Mouse (Mus musculus) thymus, adult 2 months (tissue): Measurements from ENCODE around the gene Sec16a. TPM values are rescaled to one million over a fixed set of nuclear protein-coding genes. Genes with fewer than 3 reads are reported as not detected.

Experiments
- DNase-seq: peaks from one replicate; pipeline ENCODE4 v3.0.0; 2021
- H3K27ac ChIP-seq: fragments of 200-500 bp; 2 replicates; pipeline ENCODE4 v1.5.1; 2012; ENCODE audit warnings: low read length, control low read depth; ENCODE audit not compliant: control insufficient read depth, insufficient read depth
- H3K27me3 ChIP-seq: fragments of 200-500 bp; 2 replicates; pipeline ENCODE4 v1.6.1; 2012; ENCODE audit warnings: mild to moderate bottlenecking, low read length, moderate library complexity, mixed read lengths; ENCODE audit not compliant: control insufficient read depth, insufficient read depth
- H3K36me3 ChIP-seq: fragments of 200-500 bp; 2 replicates; pipeline ENCODE4 v1.6.1; 2012; ENCODE audit warnings: mild to moderate bottlenecking, low read length, moderate library complexity; ENCODE audit not compliant: control insufficient read depth, insufficient read depth
- H3K4me1 ChIP-seq: fragments of 200-500 bp; replicated peaks from 2 replicates; pipeline ENCODE4 v1.6.1; 2012; ENCODE audit warnings: low read length; ENCODE audit not compliant: control insufficient read depth, insufficient read depth
- H3K4me3 ChIP-seq: fragments of 200-500 bp; 2 replicates; pipeline ENCODE4 v1.5.1; 2012; ENCODE audit warnings: mild to moderate bottlenecking, low read length, control low read depth, moderate library complexity; ENCODE audit not compliant: control insufficient read depth, insufficient read depth
- CTCF ChIP-seq: fragments of 200-500 bp; IDR thresholded peaks from 2 replicates; pipeline ENCODE4 v1.5.1; 2012; ENCODE audit warnings: mild to moderate bottlenecking, control low read depth, low read length, moderate library complexity, borderline replicate concordance; ENCODE audit not compliant: control insufficient read depth, poor library complexity, insufficient read depth; ENCODE audit errors: extremely low read depth
- POLR2A ChIP-seq: fragments of 200-500 bp; IDR thresholded peaks from 2 replicates; pipeline ENCODE4 v1.6.1; 2012; ENCODE audit warnings: mild to moderate bottlenecking, low read length, control low read depth, moderate library complexity; ENCODE audit not compliant: control insufficient read depth, poor library complexity, insufficient read depth; ENCODE audit errors: extremely low read depth
- WGBS: fragments of 180-500 bp; shearing (Covaris S2); methylation state at CpG from one replicate; pipeline ENCODE4 v1.1.7; 2018; 5-methylcytosine and 5-hydroxymethylcytosine counted together
- polyA plus RNA-seq: library from polyadenylated mRNA; depleted of rRNA; stranded (reverse); fragments of >200 nt; gene quantifications from 2 replicates; pipeline ENCODE4 v1.2.3, GENCODE M21; 2012; rRNA removed

The Sec16a gene
- polyA plus RNA-seq: 129 and 147 TPM in 2 replicates

DNA sequence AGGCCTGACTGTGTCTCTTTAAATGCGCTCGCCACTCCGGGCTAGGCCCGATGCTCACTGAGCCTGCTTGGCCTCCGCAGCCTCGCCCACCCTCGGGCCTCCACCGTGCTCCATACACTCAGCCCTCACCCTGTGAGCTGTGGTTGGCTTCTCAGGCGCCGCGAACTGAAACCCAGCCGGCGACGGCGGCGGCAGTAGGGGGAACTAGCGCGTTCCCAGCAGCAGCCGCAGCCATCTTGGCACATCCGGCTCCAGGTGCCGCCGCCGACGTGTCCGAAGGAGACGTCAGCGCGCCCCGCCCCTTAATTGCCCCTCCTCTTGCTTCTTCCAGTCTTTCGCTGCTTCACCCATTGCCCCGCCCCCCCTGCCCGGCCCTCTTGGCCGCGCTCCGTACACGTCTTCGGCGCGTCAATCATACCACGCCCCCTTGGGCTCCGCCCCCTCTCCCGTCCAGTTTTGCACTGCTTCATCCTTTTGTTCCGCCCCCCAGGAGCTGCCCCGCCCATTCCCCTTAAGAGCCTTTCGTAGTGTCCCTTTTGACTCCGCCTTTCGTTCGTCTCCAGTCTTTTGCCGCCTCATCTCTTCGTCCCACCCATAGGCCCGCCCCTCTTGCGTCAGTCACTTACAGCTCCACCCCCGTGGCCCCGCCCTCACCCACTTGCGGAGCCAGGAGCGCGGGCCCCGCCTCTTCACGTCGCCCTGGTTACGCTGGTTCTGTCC, at the start of gene Sec16a:
Gene Sec16a (minus strand): TSS at position 271 of the 720 bp plus-strand sequence.
- Histone ChIP-seq H3K36me3 (peaks cover 17% of the 10 kb centered on the region), H3K4me3 (peak within 1 kb of the TSS; percentile 88), H3K27me3 (no peaks in the 10 kb centered on the region), H3K27ac (peak within 1 kb of the TSS; percentile 56), H3K4me1 (peaks cover 20% of the 10 kb centered on the region)
- TF ChIP-seq POLR2A: peak; percentile 78
- TF ChIP-seq CTCF: 0 out of 2 replicates have a peak, but pooled peaks have one; percentile 63
- peak; percentile 100 for DNase-seq
- under 1% methylated on average over 59 of the region's 61 CpGs for WGBS

DNA sequence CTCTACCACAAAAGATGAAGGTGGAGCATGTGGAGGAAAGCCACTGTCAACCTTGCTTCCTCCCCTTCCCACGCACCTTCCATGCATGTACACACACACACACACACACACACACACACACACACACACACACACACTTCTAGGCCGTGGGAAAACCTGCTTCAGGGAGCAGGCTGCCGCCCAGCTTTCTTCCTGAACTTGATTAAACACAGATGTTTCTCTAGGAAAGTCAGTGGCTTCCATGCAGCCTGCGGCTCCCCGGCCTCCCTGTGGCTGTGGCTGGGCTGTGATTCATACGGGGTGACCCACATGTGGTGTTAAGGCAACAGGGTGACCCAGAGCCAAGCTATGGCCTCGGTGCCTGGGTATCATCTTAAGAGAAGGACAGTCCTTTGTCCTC, 49.4 kb upstream of the Sec16a start:
- Histone ChIP-seq H3K4me1 (peaks cover 93% of the 10 kb centered on the region), H3K27ac (peak overlapping the region; percentile 76; the same call in 1 of the 2 replicates), H3K4me3 (no peak overlapping the region), H3K36me3 (peaks cover 4% of the 10 kb centered on the region; the same call in 1 of the 2 replicates), H3K27me3 (no peaks in the 10 kb centered on the region)
- DNase-seq: no peak
- WGBS: 18% methylated on average over 7 of the region's 7 CpGs
- TF ChIP-seq CTCF (no peak), POLR2A (no peak)

DNA sequence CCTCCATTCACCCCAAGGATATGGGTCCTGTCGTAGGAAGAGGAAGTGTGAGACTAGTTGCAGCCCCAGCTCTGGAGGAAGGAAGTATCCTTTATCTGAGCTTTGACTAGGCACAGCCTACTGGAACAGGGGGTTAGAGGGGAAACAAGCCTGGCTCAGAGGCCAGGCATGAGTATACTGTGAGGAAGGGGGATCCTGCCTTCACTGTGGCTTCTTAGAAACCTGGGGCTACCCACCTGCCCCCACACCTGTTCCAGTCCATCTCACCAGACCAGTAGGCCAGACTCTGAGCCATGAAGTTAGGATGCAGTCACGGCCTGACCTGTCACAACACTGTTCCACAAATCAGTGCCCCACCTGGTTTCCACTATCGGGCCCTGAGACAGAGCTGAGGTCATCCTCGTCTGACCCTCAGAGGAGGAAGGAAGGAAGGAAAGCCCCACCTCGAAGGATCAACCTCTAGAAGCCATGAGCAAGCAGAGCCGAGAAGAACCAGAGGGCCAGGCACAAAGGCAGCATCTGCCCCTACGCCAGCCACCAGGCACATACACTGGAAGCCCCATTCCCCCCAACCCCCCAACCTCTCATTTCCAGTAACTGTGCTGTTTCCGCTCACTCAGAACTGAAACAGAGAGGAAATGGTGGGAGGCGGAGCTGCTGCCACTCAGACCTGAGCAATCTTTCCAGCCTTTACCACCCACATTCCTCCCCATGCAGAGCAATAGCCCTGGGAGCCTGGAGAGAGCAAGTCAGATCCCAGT, 48.2 kb upstream of the Sec16a start:
- no peaks in the 10 kb centered on the region for H3K27me3 ChIP-seq
- peaks cover 94% of the 10 kb centered on the region for H3K4me1 ChIP-seq
- H3K27ac ChIP-seq: peak overlapping the region; percentile 76
- peak; percentile 73 for DNase-seq
- peak overlapping the region; percentile 3; the same call in 1 of the 2 replicates for H3K4me3 ChIP-seq
- H3K36me3 ChIP-seq: no peaks in the 10 kb centered on the region
- TF ChIP-seq POLR2A: no peak
- no peak for TF ChIP-seq CTCF
- WGBS: 6% methylated on average over 9 of the region's 9 CpGs

DNA sequence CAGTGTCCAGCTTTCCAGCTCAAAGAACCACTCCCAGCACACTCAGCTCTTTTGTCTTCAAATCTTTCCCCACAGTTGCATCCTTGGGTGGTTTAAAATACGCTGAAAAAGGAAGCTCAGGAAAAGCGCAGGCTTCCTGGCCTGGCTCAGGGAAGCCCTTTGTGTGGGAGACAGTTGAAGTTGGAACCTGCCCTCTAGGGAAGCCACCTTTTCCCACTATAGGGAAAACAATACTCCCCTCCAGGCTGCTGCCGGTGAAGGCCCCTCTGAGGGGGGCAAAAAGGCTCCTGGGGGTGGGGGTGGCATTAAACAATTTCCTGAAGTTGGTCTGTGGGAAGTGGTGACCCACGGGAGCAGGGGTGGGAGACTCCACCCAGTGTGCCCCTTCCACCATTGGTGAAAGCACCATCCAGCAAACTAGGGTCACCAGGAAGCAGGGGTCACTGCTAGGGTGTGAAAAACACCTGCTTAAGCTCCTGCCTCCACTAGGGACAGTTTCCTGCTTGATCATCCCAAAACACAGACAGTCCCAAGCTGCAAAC, 45.8 kb upstream of the Sec16a start:
- 39% methylated on average over 4 of the region's 4 CpGs for WGBS
- Histone ChIP-seq H3K27me3 (no peaks in the 10 kb centered on the region), H3K27ac (no peak overlapping the region), H3K4me1 (peaks cover 94% of the 10 kb centered on the region), H3K4me3 (no peak overlapping the region), H3K36me3 (no peaks in the 10 kb centered on the region)
- no peak for TF ChIP-seq POLR2A
- no peak for TF ChIP-seq CTCF
- DNase-seq: no peak

DNA sequence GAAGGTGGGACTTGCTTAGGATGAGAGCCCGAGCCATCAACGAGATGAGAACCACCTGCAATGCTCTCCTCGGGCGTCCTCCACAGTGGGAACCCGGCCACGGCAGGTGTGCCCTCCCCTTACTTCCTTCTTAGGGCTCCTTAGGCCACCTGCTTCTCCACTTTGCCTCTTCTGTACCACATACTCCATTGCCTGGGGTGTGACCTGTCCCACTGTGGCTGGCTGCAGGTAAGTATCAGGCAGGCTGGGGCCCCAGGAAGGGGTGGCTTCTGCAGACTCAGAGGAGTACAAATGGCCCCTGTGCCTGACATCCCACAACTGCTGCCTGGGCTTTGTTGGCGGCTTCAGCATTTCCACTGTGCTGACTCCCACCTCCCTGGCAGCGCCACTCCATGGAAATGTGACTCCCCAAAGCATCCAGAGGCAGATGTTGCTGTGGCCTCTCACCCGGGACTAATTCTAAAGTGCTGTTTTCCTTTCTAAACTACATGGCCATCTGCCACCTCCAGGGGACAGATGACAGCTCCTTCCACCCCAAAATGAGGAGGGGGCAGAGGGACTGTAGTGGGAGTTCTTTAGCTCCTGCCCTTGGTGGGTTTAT, 43.6 kb upstream of the Sec16a start:
- no peak for DNase-seq
- Histone ChIP-seq H3K36me3 (peaks cover 5% of the 10 kb centered on the region; the same call in 1 of the 2 replicates), H3K4me1 (peaks cover 72% of the 10 kb centered on the region), H3K27ac (no peak overlapping the region), H3K4me3 (no peak overlapping the region), H3K27me3 (no peaks in the 10 kb centered on the region)
- TF ChIP-seq CTCF (no peak), POLR2A (no peak)
- 26% methylated on average over 9 of the region's 9 CpGs for WGBS
